Mouse (Mus musculus) testis, postnatal 14 days (tissue): ENCODE measurements around the gene Spi1.
"Not testable (repeated sequence)": the region's sequence is repeated elsewhere in the genome, so short reads cannot be mapped to it uniquely, and the experiment has no call there.

Experiments
- DNase-seq: peaks from one replicate; pipeline ENCODE4 v3.0.0; 2021; ENCODE audit warnings: low spot score

Gene Spi1

GRCm38 (mm10) chr2:91081775-91082695 lies at the start of gene Spi1:
TSS of gene Spi1 (plus strand) at chr2:91082390.
- DNase-seq, result no peak

- no peak for DNase-seq
Measured at GRCm38 (mm10) chr2:91033000-91033399, 49.2 kb upstream of the Spi1 start.

GRCm38 (mm10) chr2:91035385-91035784 lies 46.8 kb upstream of the Spi1 start, which contains the start of gene Rapsn:
TSS of gene Rapsn (plus strand) at chr2:91035620.
- no peak for DNase-seq

- DNase-seq, result no peak
Measured at GRCm38 (mm10) chr2:91041786-91042185, 40.4 kb upstream of the Spi1 start.

DNA sequence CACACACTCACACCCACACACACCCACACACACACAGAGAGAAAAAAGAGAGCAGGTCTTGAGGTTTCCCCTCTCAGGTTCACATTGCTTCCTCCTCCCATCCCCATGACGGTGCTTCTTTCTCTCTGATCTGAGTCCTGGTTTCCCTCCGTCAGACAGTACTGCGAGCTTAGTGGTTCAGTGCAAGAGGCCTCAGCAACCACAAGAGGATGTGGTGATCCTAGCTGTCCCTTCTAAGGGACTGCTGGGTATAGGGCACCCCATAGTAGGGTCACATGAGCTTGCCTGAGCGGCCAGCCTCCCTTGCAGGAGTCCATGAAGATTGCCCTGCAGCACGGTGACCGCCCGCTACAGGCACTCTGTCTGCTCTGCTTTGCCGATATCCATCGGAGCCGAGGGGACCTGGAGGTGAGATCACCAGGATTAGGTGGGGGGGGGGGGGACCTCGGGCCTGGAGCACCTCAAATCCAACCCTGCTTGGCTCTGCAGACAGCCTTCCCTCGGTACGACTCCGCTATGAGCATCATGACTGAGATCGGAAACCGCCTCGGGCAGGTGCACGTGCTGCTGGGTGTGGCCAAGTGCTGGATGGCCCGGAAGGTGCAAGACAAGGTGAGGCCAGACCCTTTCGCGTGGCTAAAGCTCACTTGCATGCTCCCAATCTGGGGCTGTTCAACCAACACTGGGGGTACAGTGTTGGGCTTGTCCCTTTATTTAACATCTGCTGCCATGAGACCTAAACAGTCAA lies 39.4 kb upstream of the Spi1 start:
- DNase-seq, result no peak

DNA sequence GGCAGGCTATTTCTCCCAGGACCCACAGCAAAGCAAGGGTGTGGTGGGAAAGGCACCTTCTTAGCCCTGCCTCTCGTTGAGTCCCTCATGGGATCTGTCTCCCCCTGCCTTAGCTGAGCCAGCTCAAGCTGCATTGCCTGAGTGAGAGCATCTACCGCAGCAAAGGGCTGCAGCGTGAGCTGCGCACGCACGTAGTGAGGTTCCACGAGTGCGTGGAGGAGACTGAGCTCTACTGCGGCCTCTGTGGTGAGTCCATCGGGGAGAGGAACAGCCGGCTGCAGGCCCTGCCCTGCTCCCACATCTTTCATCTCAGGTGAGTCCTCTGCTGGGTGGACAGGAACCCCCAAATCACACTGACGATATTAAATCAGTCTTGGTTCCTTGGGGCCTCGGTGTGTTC lies 37.5 kb upstream of the Spi1 start:
- no peak for DNase-seq

DNA sequence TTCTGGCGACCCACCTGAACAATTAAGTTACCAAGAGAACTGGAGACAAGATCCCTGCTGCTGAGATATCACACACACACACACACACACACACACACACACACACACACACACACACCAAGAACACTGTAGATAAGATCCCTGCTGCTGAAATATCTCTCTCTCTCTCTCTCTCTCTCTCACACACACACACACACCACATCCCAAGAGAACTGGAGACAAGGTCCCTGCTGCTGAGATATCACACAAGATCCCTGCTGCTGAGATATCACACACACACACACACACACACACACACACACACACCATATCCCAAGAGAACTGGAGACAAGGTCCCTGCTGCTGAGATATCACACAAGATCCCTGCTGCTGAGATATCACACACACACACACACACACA lies 36.4 kb upstream of the Spi1 start:
- not testable (repeated sequence) for DNase-seq

GRCm38 (mm10) chr2:91047359-91047758 lies 34.8 kb upstream of the Spi1 start:
- no peak for DNase-seq

- DNase-seq, result no peak
Measured at GRCm38 (mm10) chr2:91051917-91052316, 30.3 kb upstream of the Spi1 start.

- DNase-seq, result no peak
Measured at GRCm38 (mm10) chr2:91052752-91053151, 29.4 kb upstream of the Spi1 start.

- DNase-seq, result no peak
Measured at GRCm38 (mm10) chr2:91053181-91053933, 28.8 kb upstream of the Spi1 start.

GRCm38 (mm10) chr2:91053934-91054382 lies 28.2 kb upstream of the Spi1 start, which contains the start of gene Psmc3:
TSS of gene Psmc3 (plus strand) at chr2:91054009.
- DNase-seq, result peak; percentile 96

- no peak for DNase-seq
Measured at GRCm38 (mm10) chr2:91058435-91058834, 23.8 kb upstream of the Spi1 start.

- DNase-seq, result no peak
Measured at GRCm38 (mm10) chr2:91059376-91059775, 22.8 kb upstream of the Spi1 start.

- no peak for DNase-seq
Measured at GRCm38 (mm10) chr2:91060544-91061355, 21.4 kb upstream of the Spi1 start.

GRCm38 (mm10) chr2:91061849-91062481 lies 20.2 kb upstream of the Spi1 start:
- no peak for DNase-seq

DNA sequence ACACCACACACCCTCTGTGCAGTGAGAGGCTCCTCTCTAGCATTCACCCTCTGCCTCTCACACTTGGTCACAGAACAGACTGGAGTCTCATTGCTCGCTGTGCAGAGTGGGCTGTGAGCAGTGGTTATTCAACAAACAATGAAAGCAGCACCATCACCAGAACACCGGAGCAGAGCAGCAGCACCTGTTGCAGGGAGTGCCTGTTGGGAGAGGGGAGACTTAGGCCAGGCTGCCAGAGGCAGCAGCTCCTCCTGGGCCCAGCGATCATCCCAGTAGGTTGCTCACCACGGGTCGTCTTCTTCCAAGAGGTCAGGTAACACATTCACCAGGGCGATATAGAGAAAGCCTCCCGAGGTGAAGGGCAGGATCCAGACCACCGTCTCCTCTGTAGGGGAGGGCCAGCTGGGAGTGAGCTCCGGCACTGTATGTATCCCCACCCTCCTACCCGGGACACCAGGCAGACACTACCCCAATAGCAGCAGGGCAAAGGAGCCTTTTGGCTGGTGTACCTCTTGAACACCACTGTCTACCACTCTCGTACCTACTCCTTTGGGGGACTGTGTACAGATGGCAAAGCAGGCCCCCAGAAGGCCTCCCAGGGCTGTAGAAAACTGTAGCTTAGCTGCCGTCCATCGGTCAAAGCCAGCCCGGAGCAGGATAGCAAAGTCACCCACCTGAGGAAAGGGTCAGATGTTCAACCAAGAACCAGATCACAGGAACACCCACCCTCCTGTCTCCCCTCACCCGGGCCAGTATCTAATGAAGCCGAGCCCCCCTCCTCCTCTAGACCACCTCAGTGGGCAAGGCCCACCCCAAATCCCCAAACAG lies 19.2 kb upstream of the Spi1 start:
- DNase-seq, result no peak

GRCm38 (mm10) chr2:91064211-91064610 lies 18.0 kb upstream of the Spi1 start:
- no peak for DNase-seq

DNA sequence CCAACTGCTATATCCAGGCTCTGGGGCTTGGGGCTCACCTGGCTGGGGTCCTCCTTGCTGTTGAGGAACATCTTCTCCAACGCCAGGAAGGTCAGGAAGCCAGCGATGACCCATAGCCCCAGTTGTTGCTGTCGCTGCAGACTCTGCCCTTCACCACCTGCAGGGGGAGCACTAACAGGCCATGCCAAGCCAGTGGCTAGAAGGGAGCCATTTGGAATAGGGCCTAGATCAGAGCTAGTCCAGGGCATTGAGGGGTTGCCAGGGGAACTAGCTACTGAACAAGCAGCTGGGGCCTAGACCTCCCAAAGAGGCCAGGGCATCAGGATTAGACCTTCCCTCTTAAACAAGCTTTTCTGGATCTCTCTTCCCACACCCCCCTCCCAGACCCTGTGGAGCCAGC lies 16.6 kb upstream of the Spi1 start:
- DNase-seq, result no peak

DNA sequence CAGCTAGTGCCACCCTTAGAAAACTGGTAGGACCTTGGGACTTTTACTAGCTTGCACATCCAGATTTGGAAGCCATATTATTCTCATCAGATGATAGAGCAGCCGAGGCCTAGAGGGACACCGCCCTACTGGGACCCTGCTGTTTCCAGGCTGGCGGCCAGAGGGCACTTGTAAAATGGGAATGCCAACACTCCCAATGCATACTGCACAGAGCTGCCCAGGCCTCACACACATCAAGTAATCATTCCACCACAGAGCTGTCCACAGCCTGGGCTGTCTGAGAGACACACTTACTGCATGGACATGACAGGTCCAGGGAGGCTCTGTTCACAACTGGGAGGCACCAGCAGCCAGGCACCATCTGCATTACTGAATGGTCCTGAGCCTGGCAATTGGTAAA lies 15.7 kb upstream of the Spi1 start:
- DNase-seq, result no peak
